Mouse (Mus musculus) spleen, adult 12 weeks (tissue): Measurements from ENCODE around the gene Myl4.

ENCODE experiments used
- DNase-seq: peaks from one replicate; pipeline ENCODE4 v3.0.0; 2022; ENCODE audit warnings: low spot score

Gene Myl4

GRCm38 (mm10) chr11:104637010-104637409 is 86.5 kb downstream of the Myl4 start:
- peak; percentile 56 for DNase-seq

GRCm38 (mm10) chr11:104638006-104638405 is 87.5 kb downstream of the Myl4 start:
- no peak for DNase-seq

GRCm38 (mm10) chr11:104638906-104639305 is 88.4 kb downstream of the Myl4 start:
- DNase-seq: no peak

- no peak for DNase-seq
Measured at GRCm38 (mm10) chr11:104639634-104640033, 89.2 kb downstream of the Myl4 start.

GRCm38 (mm10) chr11:104640894-104641293 is 90.4 kb downstream of the Myl4 start:
- no peak for DNase-seq

GRCm38 (mm10) chr11:104643236-104643635 is 92.8 kb downstream of the Myl4 start:
- no peak for DNase-seq
